Mouse (Mus musculus) layer of hippocampus, adult 9-11 months (tissue): ENCODE data around the gene Adamtsl4.

Source experiments
- DNase-seq: peaks from one replicate; pipeline ENCODE4 v3.0.0; 2022

Gene Adamtsl4

GRCm38 (mm10) chr3:95631304-95631703, 56.4 kb downstream of the Adamtsl4 start:
- DNase-seq = no peak

GRCm38 (mm10) chr3:95630856-95631255, 56.9 kb downstream of the Adamtsl4 start:
- DNase-seq = no peak

DNA sequence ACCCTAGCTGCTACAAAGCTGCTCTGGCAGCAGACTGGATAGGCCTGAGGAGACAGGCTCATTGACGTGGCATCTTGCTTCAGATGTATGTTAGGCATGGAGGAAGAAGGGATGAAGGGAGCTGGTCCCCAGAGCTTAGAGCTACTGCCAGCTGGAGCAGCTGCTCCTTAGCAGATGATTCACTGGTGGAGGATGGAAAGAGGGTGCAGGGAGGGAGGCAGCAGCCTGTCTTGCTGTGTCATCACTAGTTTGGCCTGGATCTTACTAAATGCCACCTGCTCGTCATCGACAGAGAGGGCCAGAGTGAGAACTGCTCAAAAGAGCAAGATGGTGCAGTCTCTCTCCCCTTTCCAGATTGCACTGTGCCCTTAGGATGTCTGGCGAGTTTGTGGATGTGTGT, 58.0 kb downstream of the Adamtsl4 start:
- DNase-seq = peak; percentile 90

- peak; percentile 90 for DNase-seq
Measured at GRCm38 (mm10) chr3:95627763-95628162, 60.0 kb downstream of the Adamtsl4 start.
